Mouse (Mus musculus) ZHBTc4 (cell line): ENCODE results near the gene Psd4.

Experiments
- DNase-seq: peaks from one replicate; pipeline ENCODE4 v3.0.0-alpha.2; 2011; ENCODE audit warnings: low read depth, low spot score

The Psd4 gene

GRCm38 (mm10) chr2:24435699-24436098, 68.3 kb downstream of the Psd4 start:
- no peak for DNase-seq

- no peak for DNase-seq
Observed at GRCm38 (mm10) chr2:24440056-24440455, 72.7 kb downstream of the Psd4 start.

- no peak for DNase-seq
Observed at GRCm38 (mm10) chr2:24441899-24442298, 74.5 kb downstream of the Psd4 start.

- no peak for DNase-seq
Observed at GRCm38 (mm10) chr2:24442303-24442925, 75.0 kb downstream of the Psd4 start.

- peak; percentile 51 for DNase-seq
Observed at GRCm38 (mm10) chr2:24443256-24443790, 75.9 kb downstream of the Psd4 start.

- no peak for DNase-seq
Observed at GRCm38 (mm10) chr2:24449111-24449510, 81.7 kb downstream of the Psd4 start.

- no peak for DNase-seq
Observed at GRCm38 (mm10) chr2:24453206-24453605, 85.8 kb downstream of the Psd4 start.

GRCm38 (mm10) chr2:24454429-24455011, 87.1 kb downstream of the Psd4 start:
- no peak for DNase-seq

- no peak for DNase-seq
Observed at GRCm38 (mm10) chr2:24455057-24455855, 87.9 kb downstream of the Psd4 start.

GRCm38 (mm10) chr2:24456841-24457240, 89.5 kb downstream of the Psd4 start:
- DNase-seq: no peak

- DNase-seq: no peak
Observed at GRCm38 (mm10) chr2:24460112-24460807, 92.9 kb downstream of the Psd4 start.

GRCm38 (mm10) chr2:24460808-24461127, 93.4 kb downstream of the Psd4 start:
- peak; percentile 88 for DNase-seq
